Mouse (Mus musculus) embryonic facial prominence, embryonic 11.5 days (tissue): ENCODE results near the gene Prss54. TPM values are rescaled to one million over a fixed set of nuclear protein-coding genes. Genes with fewer than 3 reads are reported as not detected.

ENCODE experiments used
- ATAC-seq: fragments of 200-750 bp; cut with Nextera tagmentation; replicated peaks from 2 replicates; pipeline ENCODE4 v1.8.0; 2017; ENCODE audit warnings: low read depth; ENCODE audit not compliant: insufficient number of reproducible peaks, low FRiP score, low TSS enrichment
- DNase-seq: peaks from one replicate; pipeline ENCODE4 v3.0.0-alpha.2; 2015; ENCODE audit warnings: low spot score
- H3K27ac ChIP-seq: fragments of 300-500 bp; sonication (generic); replicated peaks from 2 replicates; pipeline ENCODE4 v1.5.1; 2014; ENCODE audit warnings: mild to moderate bottlenecking, low read depth, low read length, control low read depth
- H3K27me3 ChIP-seq: fragments of 300-500 bp; sonication (generic); 2 replicates; pipeline ENCODE4 v1.6.1; 2014; ENCODE audit warnings: mild to moderate bottlenecking, low read length, moderate library complexity, mixed read lengths; ENCODE audit not compliant: control insufficient read depth, insufficient read depth
- H3K36me3 ChIP-seq: fragments of 300-500 bp; sonication (generic); replicated peaks from 2 replicates; pipeline ENCODE4 v1.6.1; 2014; ENCODE audit warnings: low read depth, mild to moderate bottlenecking, low read length, moderate library complexity, mixed read lengths; ENCODE audit not compliant: control insufficient read depth, insufficient read depth
- H3K4me1 ChIP-seq: fragments of 300-500 bp; sonication (generic); 2 replicates; pipeline ENCODE4 v1.6.1; 2014; ENCODE audit warnings: low read length, mixed read lengths; ENCODE audit not compliant: control insufficient read depth, insufficient read depth
- H3K4me2 ChIP-seq: fragments of 300-500 bp; sonication (generic); 2 replicates; pipeline ENCODE4 v1.6.1; 2014; ENCODE audit warnings: low read depth, mild to moderate bottlenecking, control low read depth, low read length, moderate library complexity
- H3K4me3 ChIP-seq: fragments of 300-500 bp; sonication (generic); 2 replicates; pipeline ENCODE4 v1.5.1; 2014; ENCODE audit warnings: low read depth, low read length, control low read depth
- H3K9ac ChIP-seq: fragments of 300-500 bp; sonication (generic); replicated peaks from 2 replicates; pipeline ENCODE4 v1.6.1; 2014; ENCODE audit warnings: mild to moderate bottlenecking, control low read depth, low read length
- H3K9me3 ChIP-seq: fragments of 300-500 bp; sonication (generic); replicated peaks from 2 replicates; pipeline ENCODE4 v1.6.1; 2016; ENCODE audit warnings: mild to moderate bottlenecking, low read length, inconsistent platforms, mixed read lengths; ENCODE audit not compliant: control insufficient read depth
- WGBS: fragments of 180-500 bp; shearing (Covaris S2); extraction: QIAGEN DNeasy Blood & Tissue Kit; methylation state at CpG from one replicate; pipeline ENCODE4 v1.1.7; 2014; 5-methylcytosine and 5-hydroxymethylcytosine counted together
- polyA plus RNA-seq: library from polyadenylated mRNA; unstranded; fragments of >200 nt; fragmentation: Nextera tagmentation; extraction: Ambion mirVana; gene quantifications from 2 replicates; pipeline ENCODE4 v1.2.1, GENCODE M21; 2014

The Prss54 gene
- polyA plus RNA-seq, 1 experiment from 2014 or later = not detected

GRCm38 (mm10) chr8:95532206-95532605 lies 43.9 kb downstream of the Prss54 start:
- Histone ChIP-seq H3K4me2 (no peak overlapping the region), H3K4me1 (no peaks in the 10 kb centered on the region), H3K36me3 (no peaks in the 10 kb centered on the region), H3K27ac (no peak overlapping the region), H3K9me3 (no peaks in the 10 kb centered on the region), H3K9ac (no peak overlapping the region), H3K4me3 (no peak overlapping the region), H3K27me3 (no peaks in the 10 kb centered on the region)
- DNase-seq = no peak
- no peak for ATAC-seq
- 55% methylated on average over 4 of the region's 4 CpGs for WGBS

GRCm38 (mm10) chr8:95528750-95529310 lies 47.3 kb downstream of the Prss54 start:
- H3K9me3 ChIP-seq = no peaks in the 10 kb centered on the region
- no peak for DNase-seq
- no peaks in the 10 kb centered on the region for H3K27me3 ChIP-seq
- H3K27ac ChIP-seq = no peak overlapping the region
- no peaks in the 10 kb centered on the region for H3K36me3 ChIP-seq
- no peak overlapping the region for H3K9ac ChIP-seq
- H3K4me1 ChIP-seq = no peaks in the 10 kb centered on the region
- H3K4me2 ChIP-seq = no peak overlapping the region
- no peak for ATAC-seq
- WGBS = 68% methylated on average over 9 of the region's 9 CpGs
- no peak overlapping the region for H3K4me3 ChIP-seq

- WGBS = 88% methylated on average over 10 of the region's 10 CpGs
- Histone ChIP-seq H3K36me3 (no peaks in the 10 kb centered on the region), H3K9ac (no peak overlapping the region), H3K4me3 (no peak overlapping the region), H3K27me3 (no peaks in the 10 kb centered on the region), H3K4me2 (no peak overlapping the region), H3K4me1 (no peaks in the 10 kb centered on the region), H3K27ac (no peak overlapping the region), H3K9me3 (no peaks in the 10 kb centered on the region)
- DNase-seq = no peak
- ATAC-seq = no peak
Observed at GRCm38 (mm10) chr8:95528194-95528593, 47.9 kb downstream of the Prss54 start.

GRCm38 (mm10) chr8:95523991-95524390 lies 52.1 kb downstream of the Prss54 start:
- DNase-seq (no peak), ATAC-seq (no peak)
- Histone ChIP-seq H3K9ac (no peak overlapping the region), H3K9me3 (no peaks in the 10 kb centered on the region), H3K27me3 (no peaks in the 10 kb centered on the region), H3K27ac (no peak overlapping the region), H3K36me3 (no peaks in the 10 kb centered on the region), H3K4me1 (no peaks in the 10 kb centered on the region), H3K4me2 (no peak overlapping the region), H3K4me3 (no peak overlapping the region)
- 87% methylated on average over 4 of the region's 4 CpGs for WGBS

GRCm38 (mm10) chr8:95516928-95517327 lies 59.2 kb downstream of the Prss54 start:
- no peak overlapping the region for H3K27ac ChIP-seq
- ATAC-seq (no peak), DNase-seq (no peak)
- no peaks in the 10 kb centered on the region for H3K9me3 ChIP-seq
- no peaks in the 10 kb centered on the region for H3K27me3 ChIP-seq
- 88% methylated on average over 6 of the region's 6 CpGs for WGBS
- H3K9ac ChIP-seq = no peak overlapping the region
- no peaks in the 10 kb centered on the region for H3K4me1 ChIP-seq
- no peak overlapping the region for H3K4me3 ChIP-seq
- H3K4me2 ChIP-seq = no peak overlapping the region
- no peaks in the 10 kb centered on the region for H3K36me3 ChIP-seq

- WGBS = 76% methylated on average over 4 of the region's 4 CpGs
Observed at GRCm38 (mm10) chr8:95513219-95513618, 62.9 kb downstream of the Prss54 start.

GRCm38 (mm10) chr8:95512257-95512656 lies 63.9 kb downstream of the Prss54 start:
- H3K27ac ChIP-seq = no peak overlapping the region
- no peaks in the 10 kb centered on the region for H3K36me3 ChIP-seq
- no peaks in the 10 kb centered on the region for H3K4me1 ChIP-seq
- no peak overlapping the region for H3K9ac ChIP-seq
- no peak overlapping the region for H3K4me3 ChIP-seq
- no peak overlapping the region for H3K4me2 ChIP-seq
- no peaks in the 10 kb centered on the region for H3K9me3 ChIP-seq
- DNase-seq (no peak), ATAC-seq (no peak)
- no peaks in the 10 kb centered on the region for H3K27me3 ChIP-seq
- WGBS = 71% methylated on average over 4 of the region's 4 CpGs

More at GRCm38 (mm10) chr8:95513219-95513618, 62.9 kb downstream of the Prss54 start:
- no peak overlapping the region for H3K4me3 ChIP-seq
- H3K36me3 ChIP-seq = no peaks in the 10 kb centered on the region
- no peak overlapping the region for H3K4me2 ChIP-seq
- no peaks in the 10 kb centered on the region for H3K4me1 ChIP-seq
- H3K27me3 ChIP-seq = no peaks in the 10 kb centered on the region
- DNase-seq (no peak), ATAC-seq (no peak)
- H3K9me3 ChIP-seq = no peaks in the 10 kb centered on the region
- no peak overlapping the region for H3K9ac ChIP-seq
- no peak overlapping the region for H3K27ac ChIP-seq
